Mouse (Mus musculus) MEL (cell line): ENCODE data around the gene BC051142.

Experiments
- CHD1 ChIP-seq: IDR thresholded peaks from 2 replicates; pipeline ENCODE4 v1.6.1; 2012; ENCODE audit warnings: low read depth, mild to moderate bottlenecking, inconsistent platforms, low read length, improper control_type of control experiment
- CTCF ChIP-seq, 3 experiments: IDR thresholded peaks in 2 of 3; conservative IDR thresholded peaks in 1 of 3; 2 replicates each; pipeline ENCODE4 v1.5.1; 2011 to 2012; ENCODE audit warnings: low read length in 3 of 3, low read depth in 2 of 3, mild to moderate bottlenecking in 2 of 3, improper control_type of control experiment in 1 of 3, inconsistent platforms in 1 of 3, mixed read lengths in 1 of 3, moderate library complexity in 1 of 3; ENCODE audit not compliant: control insufficient read depth in 1 of 3, insufficient read depth in 1 of 3, poor library complexity in 1 of 3, severe bottlenecking in 1 of 3
- HCFC1 ChIP-seq: IDR thresholded peaks from 2 replicates; pipeline ENCODE4 v1.6.1; 2012; ENCODE audit warnings: low read depth, mild to moderate bottlenecking, inconsistent platforms, low read length, improper control_type of control experiment, moderate library complexity
- MAFK ChIP-seq: IDR thresholded peaks from 2 replicates; pipeline ENCODE4 v1.6.1; 2011; ENCODE audit warnings: low read depth, mild to moderate bottlenecking, low read length, improper control_type of control experiment, borderline replicate concordance
- MAX ChIP-seq: IDR thresholded peaks from 2 replicates; pipeline ENCODE4 v1.6.1; 2011; ENCODE audit warnings: low read length, improper control_type of control experiment
- MXI1 ChIP-seq: IDR thresholded peaks from 2 replicates; pipeline ENCODE4 v1.6.1; 2011; ENCODE audit warnings: mild to moderate bottlenecking, low read depth, low read length, improper control_type of control experiment
- MYC ChIP-seq: IDR thresholded peaks from 2 replicates; pipeline ENCODE4 v1.6.1; 2011; ENCODE audit warnings: low read depth, mild to moderate bottlenecking, low read length, improper control_type of control experiment, moderate library complexity
- POLR2A ChIP-seq, 2 experiments: IDR thresholded peaks; 2 replicates each; pipeline ENCODE4 v1.6.1; 2011 to 2012; ENCODE audit warnings: low read length in 2 of 2, mild to moderate bottlenecking in 2 of 2, control low read depth in 1 of 2, improper control_type of control experiment in 1 of 2, low read depth in 1 of 2, moderate library complexity in 1 of 2; ENCODE audit not compliant: control insufficient read depth in 1 of 2, insufficient read depth in 1 of 2, poor library complexity in 1 of 2
- POLR2AphosphoS2 ChIP-seq: IDR thresholded peaks from 2 replicates; pipeline ENCODE4 v1.6.1; 2011; ENCODE audit warnings: low read length, improper control_type of control experiment
- POLR2AphosphoS5 ChIP-seq: IDR thresholded peaks from 2 replicates; pipeline ENCODE4 v1.6.1; 2012; ENCODE audit warnings: low read depth, borderline replicate concordance, mild to moderate bottlenecking, inconsistent platforms, low read length, moderate library complexity, mixed read lengths
- SMC3 ChIP-seq: IDR thresholded peaks from 2 replicates; pipeline ENCODE4 v1.6.1; 2011; ENCODE audit warnings: low read depth, low read length, improper control_type of control experiment
- TAL1 ChIP-seq: IDR thresholded peaks from 2 replicates; pipeline ENCODE4 v1.6.1; 2012; ENCODE audit warnings: mild to moderate bottlenecking, inconsistent platforms, low read length, moderate library complexity, mixed read lengths
- TBP ChIP-seq: IDR thresholded peaks from 2 replicates; pipeline ENCODE4 v1.8.0; 2011; ENCODE audit warnings: low read depth, low read length, improper control_type of control experiment
- USF1 ChIP-seq: IDR thresholded peaks from 2 replicates; pipeline ENCODE4 v1.6.1; 2014; ENCODE audit warnings: low read depth, mild to moderate bottlenecking, inconsistent platforms, low read length, improper control_type of control experiment, moderate library complexity

- TF ChIP-seq MAFK = no peak
- no peak for TF ChIP-seq CHD1
- TF ChIP-seq CTCF (IDR thresholded peaks at IDR 0.05 in 2 of 3, conservative IDR thresholded peaks at IDR 0.05 in 1 of 3; ENCODE audit: control insufficient read depth in 1 of 3, insufficient read depth in 1 of 3, low read depth in 2 of 3, low read length in 3 of 3, poor library complexity in 1 of 3, severe bottlenecking in 1 of 3) = no peak
- TF ChIP-seq POLR2AphosphoS2 = no peak
- TF ChIP-seq POLR2AphosphoS5 = no peak
- TF ChIP-seq MXI1 = no peak
- TF ChIP-seq TBP = no peak
- no peak for TF ChIP-seq MYC
- TF ChIP-seq USF1 = no peak
- no peak for TF ChIP-seq SMC3
- TF ChIP-seq TAL1 = no peak
- TF ChIP-seq HCFC1 = no peak
- no peak for TF ChIP-seq MAX
- TF ChIP-seq POLR2A (IDR thresholded peaks at IDR 0.05; ENCODE audit: control insufficient read depth in 1 of 2, insufficient read depth in 1 of 2, low read depth in 1 of 2, low read length in 2 of 2, poor library complexity in 1 of 2) = no peak
Observed at GRCm38 (mm10) chr17:34496539-34496938, 97.9 kb downstream of the BC051142 start.
